Comparison of ENCODE assay signal across 13 mouse cellular contexts in genomic region chr12:8299143-8300110, GRCm38 (mm10). TPM values are rescaled to one million over a fixed set of nuclear protein-coding genes. Genes with fewer than 3 reads are reported as not detected.
DNase-seq lines count a peak whose midpoint lies in the region; ATAC-seq lines count a peak whose summit lies in the region.
"Had no signal": no experiment of that assay in that cellular context is flagged by ENCODE, and none has a peak within 500 bp of the region (broad histone marks: within the 10 kb centered on the region; RNA-seq: fewer than 3 reads in every experiment).

No protein-coding gene starts in this region.

- H3K9me3 ChIP-seq in heart, embryonic 16.5 days (replicated peaks; ENCODE audit: control insufficient read depth, low read length) = no peaks in the 10 kb centered on the region
- no peaks in the 10 kb centered on the region for H3K9me3 ChIP-seq in midbrain, embryonic 12.5 days
- no peaks in the 10 kb centered on the region for H3K9me3 ChIP-seq in midbrain, embryonic 15.5 days
- H3K9me3 ChIP-seq in hindbrain, embryonic 13.5 days = no peaks in the 10 kb centered on the region
- H3K9me3 ChIP-seq: liver, embryonic 15.5 days; neural tube, embryonic 13.5 days had no signal

- H3K4me2 ChIP-seq in heart, embryonic 16.5 days (ENCODE audit: low read depth, low read length) = peak overlapping the region; percentile 10; the same call in 1 of the 2 replicates
- H3K4me2 ChIP-seq in midbrain, embryonic 12.5 days (replicated peaks) = peak overlapping the region; percentile 3; the same call in 1 of the 2 replicates
- H3K4me2 ChIP-seq in midbrain, embryonic 15.5 days = no peak overlapping the region
- H3K4me2 ChIP-seq in hindbrain, embryonic 13.5 days = no peak overlapping the region

- H3K9ac ChIP-seq in heart, embryonic 16.5 days (ENCODE audit: low read length) = no peak overlapping the region
- H3K9ac ChIP-seq in midbrain, embryonic 12.5 days (replicated peaks) = no peak overlapping the region
- no peak overlapping the region for H3K9ac ChIP-seq in midbrain, embryonic 15.5 days
- peak overlapping the region; percentile 13; the same call in 1 of the 2 replicates for H3K9ac ChIP-seq in hindbrain, embryonic 13.5 days
- H3K9ac ChIP-seq: liver, embryonic 15.5 days had no signal

- no peak overlapping the region for H3K27ac ChIP-seq in heart, embryonic 16.5 days (ENCODE audit: low read length)
- H3K27ac ChIP-seq in midbrain, embryonic 12.5 days (replicated peaks) = no peak overlapping the region
- no peak overlapping the region for H3K27ac ChIP-seq in midbrain, embryonic 15.5 days
- no peak overlapping the region for H3K27ac ChIP-seq in hindbrain, embryonic 13.5 days
- H3K27ac ChIP-seq: liver, embryonic 15.5 days; neural tube, embryonic 13.5 days had no signal

- DNase-seq in heart, postnatal 36 days = no peak
- DNase-seq in gastrocnemius, adult 8-10 months (ENCODE audit: low spot score in 2 of 2) = no peak
- DNase-seq: cerebellum, adult 9-11 months; thymus, postnatal 14 days had no signal

- H3K27me3 ChIP-seq in heart, embryonic 16.5 days (ENCODE audit: control insufficient read depth, insufficient read depth, low read length) = peaks cover 86% of the 10 kb centered on the region
- peaks cover 98% of the 10 kb centered on the region for H3K27me3 ChIP-seq in midbrain, embryonic 12.5 days
- H3K27me3 ChIP-seq in midbrain, embryonic 15.5 days (replicated peaks) = peaks cover 90% of the 10 kb centered on the region
- peaks cover 99% of the 10 kb centered on the region for H3K27me3 ChIP-seq in hindbrain, embryonic 13.5 days

- no peak for ATAC-seq in heart, embryonic 16.5 days (replicated peaks; ENCODE audit: extremely low read depth, insufficient read depth, low FRiP score)
- no peak for ATAC-seq in midbrain, embryonic 12.5 days (ENCODE audit: low FRiP score, low read depth)
- ATAC-seq in midbrain, embryonic 15.5 days (replicated peaks) = no peak
- ATAC-seq in hindbrain, embryonic 13.5 days (ENCODE audit: low FRiP score) = no peak
- ATAC-seq in cerebellum, adult (ENCODE audit: insufficient number of reproducible peaks, low FRiP score, low TSS enrichment) = no peak

- H3K4me3 ChIP-seq in heart, embryonic 16.5 days (ENCODE audit: low read length) = peak overlapping the region; percentile 3; the same call in 1 of the 2 replicates
- peak overlapping the region; percentile 44 for H3K4me3 ChIP-seq in midbrain, embryonic 12.5 days
- H3K4me3 ChIP-seq in midbrain, embryonic 15.5 days = no peak overlapping the region
- peak overlapping the region; percentile 11; the same call in 1 of the 2 replicates for H3K4me3 ChIP-seq in hindbrain, embryonic 13.5 days

- 12% methylated on average over 34 of the region's 34 CpGs for WGBS in heart, embryonic 16.5 days
- WGBS in midbrain, embryonic 12.5 days = 4% methylated on average over 34 of the region's 34 CpGs
- WGBS in midbrain, embryonic 15.5 days = 4% methylated on average over 34 of the region's 34 CpGs
- WGBS in hindbrain, embryonic 13.5 days = 5% methylated on average over 34 of the region's 34 CpGs

- intact Hi-C loops in heart, postnatal 36 days (cut with DNase I) = loop anchor here (5.0 kb wide), 1 partner anchor 82 kb away; no protein-coding TSS in a partner anchor

- peaks cover 8% of the 10 kb centered on the region; the same call in 1 of the 2 replicates for H3K4me1 ChIP-seq in heart, embryonic 16.5 days (ENCODE audit: control insufficient read depth, insufficient read depth, low read length)
- peaks cover 21% of the 10 kb centered on the region for H3K4me1 ChIP-seq in midbrain, embryonic 12.5 days
- peaks cover 27% of the 10 kb centered on the region for H3K4me1 ChIP-seq in midbrain, embryonic 15.5 days
- H3K4me1 ChIP-seq in hindbrain, embryonic 13.5 days (replicated peaks) = peaks cover 43% of the 10 kb centered on the region

- H3K36me3 ChIP-seq in heart, embryonic 16.5 days (ENCODE audit: control insufficient read depth, insufficient read depth) = no peaks in the 10 kb centered on the region
- H3K36me3 ChIP-seq in midbrain, embryonic 12.5 days = no peaks in the 10 kb centered on the region
- H3K36me3 ChIP-seq in midbrain, embryonic 15.5 days (replicated peaks) = no peaks in the 10 kb centered on the region
- no peaks in the 10 kb centered on the region for H3K36me3 ChIP-seq in hindbrain, embryonic 13.5 days
- H3K36me3 ChIP-seq: liver, embryonic 15.5 days; neural tube, embryonic 13.5 days had no signal

RNA-seq across cellular contexts. Expression of gene Gdf7, which starts 2.3 kb away (rescaled TPM):
- polyA plus RNA-seq in heart, embryonic 16.5 days (2015; fragmentation: Nextera tagmentation; extraction: Ambion mirVana) = not detected in 2 replicates
- total RNA-seq in heart, postnatal 36 days (2021) = under 1 TPM; 0.43 to 0.83 TPM
- 0.74 and 1.2 TPM in 2 replicates for polyA plus RNA-seq in midbrain, embryonic 12.5 days (2016; fragmentation: Nextera tagmentation; extraction: Ambion mirVana)
- polyA plus RNA-seq in midbrain, embryonic 15.5 days (2015; fragmentation: Nextera tagmentation; extraction: Ambion mirVana) = 0.19 and 0.23 TPM in 2 replicates
- 0.40 and 0.88 TPM in 2 replicates for polyA plus RNA-seq in hindbrain, embryonic 13.5 days (2015; fragmentation: Nextera tagmentation; extraction: Ambion mirVana)
- total RNA-seq in gastrocnemius, adult 8-10 months (2022) = not detected
- total RNA-seq: adrenal gland, adult 18-20 months had no signal
- polyA plus RNA-seq: liver, embryonic 15.5 days; small intestine, adult 2 months had no signal

RNA-seq across cellular contexts. Expression of gene Hs1bp3, which starts 13.8 kb away (rescaled TPM):
- polyA plus RNA-seq in heart, embryonic 16.5 days (2015; fragmentation: Nextera tagmentation; extraction: Ambion mirVana) = 15.1 and 16.5 TPM in 2 replicates
- 10 to 100 TPM; 15.9 to 18.0 TPM for total RNA-seq in heart, postnatal 36 days (2021)
- polyA plus RNA-seq in midbrain, embryonic 12.5 days (2016; fragmentation: Nextera tagmentation; extraction: Ambion mirVana) = 11.3 and 11.4 TPM in 2 replicates
- polyA plus RNA-seq in midbrain, embryonic 15.5 days (2015; fragmentation: Nextera tagmentation; extraction: Ambion mirVana) = 8.9 and 10.8 TPM in 2 replicates
- polyA plus RNA-seq in hindbrain, embryonic 13.5 days (2015; fragmentation: Nextera tagmentation; extraction: Ambion mirVana) = 9.5 and 10.1 TPM in 2 replicates
- 1 to 10 TPM; 4.3 to 8.4 (median 5.4) TPM for total RNA-seq in gastrocnemius, adult 8-10 months (2022)

Comparison
In these comparisons a context has a peak if more than half of its experiments do, and no peak if none do; other contexts are left out.
1. H3K4me2 ChIP-seq: peak in heart, embryonic 16.5 days (single experiment) and midbrain, embryonic 12.5 days (single experiment); none in midbrain, embryonic 15.5 days (single experiment) and hindbrain, embryonic 13.5 days (single experiment).